Mouse (Mus musculus) limb, embryonic 14.5 days (tissue): ENCODE data around the gene Rad18. TPM values are rescaled to one million over a fixed set of nuclear protein-coding genes. Genes with fewer than 3 reads are reported as not detected.

Experiments used
- ATAC-seq: fragments of 200-750 bp; cut with Nextera tagmentation; 2 replicates; pipeline ENCODE4 v1.8.0; 2017; ENCODE audit warnings: low read depth, moderate number of reproducible peaks, moderate TSS enrichment; ENCODE audit not compliant: low FRiP score
- DNase-seq: peaks from one replicate; pipeline ENCODE4 v3.0.0-alpha.2; 2015; ENCODE audit warnings: low spot score
- H3K27ac ChIP-seq: fragments of 300-500 bp; sonication (generic); replicated peaks from 2 replicates; pipeline ENCODE4 v1.5.1; 2014; ENCODE audit warnings: low read depth, mild to moderate bottlenecking, low read length, moderate library complexity, mixed read lengths
- H3K27me3 ChIP-seq: fragments of 300-500 bp; sonication (generic); 2 replicates; pipeline ENCODE4 v1.6.1; 2014; ENCODE audit warnings: low read length, mixed read lengths; ENCODE audit not compliant: control insufficient read depth, insufficient read depth
- H3K36me3 ChIP-seq: fragments of 300-500 bp; sonication (generic); 2 replicates; pipeline ENCODE4 v1.6.1; 2014; ENCODE audit warnings: mild to moderate bottlenecking, low read length, moderate library complexity, mixed read lengths; ENCODE audit not compliant: control insufficient read depth, insufficient read depth
- H3K4me1 ChIP-seq: fragments of 300-500 bp; sonication (generic); 2 replicates; pipeline ENCODE4 v1.6.1; 2014; ENCODE audit warnings: antibody characterized with exemption, low read length, mixed read lengths; ENCODE audit not compliant: control insufficient read depth, insufficient read depth
- H3K4me2 ChIP-seq: fragments of 300-500 bp; sonication (generic); replicated peaks from 2 replicates; pipeline ENCODE4 v1.6.1; 2014; ENCODE audit warnings: low read depth, mild to moderate bottlenecking, low read length, moderate library complexity; ENCODE audit not compliant: severe bottlenecking
- H3K4me3 ChIP-seq: fragments of 300-500 bp; sonication (generic); replicated peaks from 2 replicates; pipeline ENCODE4 v1.5.1; 2014; ENCODE audit warnings: low read length
- H3K9ac ChIP-seq: fragments of 300-500 bp; sonication (generic); 2 replicates; pipeline ENCODE4 v1.6.1; 2014; ENCODE audit warnings: mild to moderate bottlenecking, low read depth, low read length, moderate library complexity; ENCODE audit not compliant: severe bottlenecking
- H3K9me3 ChIP-seq: fragments of 300-500 bp; sonication (generic); 2 replicates; pipeline ENCODE4 v1.6.1; 2016; ENCODE audit warnings: low read length; ENCODE audit not compliant: control insufficient read depth
- POLR2A ChIP-seq: fragments of 200-500 bp; IDR thresholded peaks from 2 replicates; pipeline ENCODE4 v1.8.0; 2012; ENCODE audit warnings: inconsistent platforms, mild to moderate bottlenecking, moderate library complexity, borderline replicate concordance; ENCODE audit not compliant: insufficient read depth, insufficient read length; ENCODE audit errors: extremely low read depth
- WGBS: fragments of 180-500 bp; shearing (Covaris S2); extraction: QIAGEN DNeasy Blood & Tissue Kit; methylation state at CpG from one replicate; pipeline ENCODE4 v1.1.7; 2014; 5-methylcytosine and 5-hydroxymethylcytosine counted together
- polyA plus RNA-seq, 2 experiments: library from polyadenylated mRNA; depleted of rRNA in 1 of 2; stranded (reverse) in 1 of 2; unstranded in 1 of 2; fragments of >200 nt; fragmentation: Nextera tagmentation in 1 of 2; extraction: Ambion mirVana in 1 of 2; gene quantifications; 2 replicates each; pipeline versions ENCODE4 v1.2.1 to v1.2.3; 2012 to 2014

Rad18 gene
- 11.5 and 12.9 TPM in 2 replicates for polyA plus RNA-seq (2012; rRNA removed)
- polyA plus RNA-seq (2014; fragmentation: Nextera tagmentation; extraction: Ambion mirVana): 29.2 and 30.1 TPM in 2 replicates

GRCm38 (mm10) chr6:112696056-112696950 is at the start of gene Rad18:
Rad18 (minus strand) TSS chr6:112696686.
- ATAC-seq (peak; percentile 94), DNase-seq (peak; percentile 85)
- Histone ChIP-seq H3K36me3 (peaks cover 4% of the 10 kb centered on the region; the same call in 1 of the 2 replicates), H3K9me3 (no peaks in the 10 kb centered on the region), H3K27ac (no peak within 1 kb of the TSS), H3K4me2 (peak within 1 kb of the TSS; percentile 74), H3K4me3 (peak within 1 kb of the TSS; percentile 63), H3K27me3 (0 out of 2 replicates have a peak, but pooled peaks cover 3% of the 10 kb centered on the region), H3K9ac (peak within 1 kb of the TSS; percentile 82), H3K4me1 (no peaks in the 10 kb centered on the region)
- 1% methylated on average over 74 of the region's 77 CpGs for WGBS
- TF ChIP-seq POLR2A: no peak

- no peak overlapping the region for H3K4me2 ChIP-seq
- H3K27me3 ChIP-seq: no peaks in the 10 kb centered on the region
- ATAC-seq (no peak), DNase-seq (no peak)
- no peak overlapping the region for H3K9ac ChIP-seq
- WGBS: 88% methylated on average over 2 of the region's 2 CpGs
- peaks cover 28% of the 10 kb centered on the region for H3K36me3 ChIP-seq
- no peak overlapping the region for H3K4me3 ChIP-seq
- H3K4me1 ChIP-seq: 0 out of 2 replicates have a peak, but pooled peaks cover 2% of the 10 kb centered on the region
- no peak for TF ChIP-seq POLR2A
- H3K9me3 ChIP-seq: no peaks in the 10 kb centered on the region
- H3K27ac ChIP-seq: no peak overlapping the region
These were observed 45.8 kb upstream of the Rad18 start for GRCm38 (mm10) chr6:112742297-112742696.

- Histone ChIP-seq H3K9ac (no peak overlapping the region), H3K4me3 (no peak overlapping the region), H3K4me1 (0 out of 2 replicates have a peak, but pooled peaks cover 2% of the 10 kb centered on the region), H3K9me3 (no peaks in the 10 kb centered on the region), H3K27me3 (no peaks in the 10 kb centered on the region), H3K27ac (no peak overlapping the region), H3K36me3 (peaks cover 28% of the 10 kb centered on the region), H3K4me2 (no peak overlapping the region)
- 84% methylated on average over 5 of the region's 5 CpGs for WGBS
- DNase-seq (no peak), ATAC-seq (no peak)
- TF ChIP-seq POLR2A: no peak
These were observed 45.3 kb upstream of the Rad18 start for GRCm38 (mm10) chr6:112741766-112742165.

GRCm38 (mm10) chr6:112739635-112740034 is 43.1 kb upstream of the Rad18 start:
- 0 out of 2 replicates have a peak, but pooled peaks cover 2% of the 10 kb centered on the region for H3K4me1 ChIP-seq
- H3K27me3 ChIP-seq: no peaks in the 10 kb centered on the region
- no peak for ATAC-seq
- no peak overlapping the region for H3K4me3 ChIP-seq
- 89% methylated on average over 3 of the region's 3 CpGs for WGBS
- no peaks in the 10 kb centered on the region for H3K9me3 ChIP-seq
- TF ChIP-seq POLR2A: no peak
- no peak for DNase-seq
- H3K27ac ChIP-seq: no peak overlapping the region
- peaks cover 32% of the 10 kb centered on the region for H3K36me3 ChIP-seq
- no peak overlapping the region for H3K9ac ChIP-seq
- H3K4me2 ChIP-seq: no peak overlapping the region

- Histone ChIP-seq H3K9me3 (no peaks in the 10 kb centered on the region), H3K9ac (no peak overlapping the region), H3K4me1 (0 out of 2 replicates have a peak, but pooled peaks cover 2% of the 10 kb centered on the region), H3K27me3 (no peaks in the 10 kb centered on the region), H3K4me3 (no peak overlapping the region), H3K27ac (no peak overlapping the region), H3K4me2 (no peak overlapping the region), H3K36me3 (peaks cover 39% of the 10 kb centered on the region)
- ATAC-seq (no peak), DNase-seq (no peak)
- 93% methylated on average over 6 of the region's 6 CpGs for WGBS
- no peak for TF ChIP-seq POLR2A
These were observed 42.4 kb upstream of the Rad18 start for GRCm38 (mm10) chr6:112738924-112739323.
